Mouse (Mus musculus): Measurements from ENCODE around the gene Cenpf.

DNA sequence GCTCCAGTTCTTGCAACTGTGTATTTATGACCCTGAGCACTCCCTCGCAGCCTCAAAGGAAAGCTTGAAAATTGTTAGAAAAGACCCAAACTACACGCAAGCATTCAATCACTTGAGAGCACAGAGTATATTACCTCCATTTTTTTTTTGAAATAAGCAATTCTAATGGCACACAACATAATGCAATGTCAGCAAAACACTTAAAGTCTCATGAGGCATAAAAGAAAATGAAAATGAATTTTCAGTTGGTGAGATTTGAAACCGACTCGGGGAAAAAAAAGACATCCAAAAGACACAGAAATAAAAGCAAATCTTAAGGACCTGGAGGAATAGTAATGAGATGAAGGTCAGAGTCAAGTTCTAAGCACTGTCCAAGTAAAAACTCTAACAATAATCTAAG, 11.9 kb downstream of the Cenpf start:
- TF ChIP-seq TAL1 (IDR thresholded peaks at IDR 0.05; ENCODE audit: low read length) = no peak
- TF ChIP-seq GATA1 (IDR thresholded peaks at IDR 0.05; ENCODE audit: low read length) = no peak
